Mouse (Mus musculus) activated CD4-positive, CD25-positive, alpha-beta regulatory T cell, adult 4 months (primary cell): ENCODE data around the gene Ten1. TPM values are rescaled to one million over a fixed set of nuclear protein-coding genes. Genes with fewer than 3 reads are reported as not detected.

ENCODE experiments used
- ATAC-seq: one replicate; pipeline ENCODE4 v1.8.0; 2017
- polyA plus RNA-seq, 2 experiments: library from polyadenylated mRNA; unstranded; fragments of 100-300 nt; shearing (Covaris generic); gene quantifications; one replicate each; pipeline ENCODE4 v1.2.1; 2017

Gene Ten1
- polyA plus RNA-seq, 2 experiments from 2014 or later, result 56.1 to 77.2 TPM

DNA sequence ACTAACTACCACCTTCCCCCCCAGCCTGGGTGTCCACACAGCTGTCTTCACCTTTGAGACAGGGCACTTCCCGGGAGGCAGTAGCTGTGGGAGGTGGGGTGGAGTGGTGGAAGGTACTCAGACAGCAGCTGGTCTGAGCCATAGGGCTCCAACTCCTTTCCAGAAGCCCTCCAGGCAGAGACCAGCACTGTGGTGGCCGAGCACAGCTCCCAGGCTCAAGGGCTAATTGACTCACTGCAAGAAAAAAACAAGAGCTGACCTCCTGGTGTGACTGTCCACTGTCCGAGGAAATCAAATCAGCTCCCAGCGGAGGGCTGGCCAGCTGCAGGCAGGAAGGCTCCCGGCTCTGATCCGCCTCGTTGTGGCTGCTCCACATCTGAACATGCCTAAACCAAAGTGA is 41.1 kb downstream of the Ten1 start:
- no peak for ATAC-seq

DNA sequence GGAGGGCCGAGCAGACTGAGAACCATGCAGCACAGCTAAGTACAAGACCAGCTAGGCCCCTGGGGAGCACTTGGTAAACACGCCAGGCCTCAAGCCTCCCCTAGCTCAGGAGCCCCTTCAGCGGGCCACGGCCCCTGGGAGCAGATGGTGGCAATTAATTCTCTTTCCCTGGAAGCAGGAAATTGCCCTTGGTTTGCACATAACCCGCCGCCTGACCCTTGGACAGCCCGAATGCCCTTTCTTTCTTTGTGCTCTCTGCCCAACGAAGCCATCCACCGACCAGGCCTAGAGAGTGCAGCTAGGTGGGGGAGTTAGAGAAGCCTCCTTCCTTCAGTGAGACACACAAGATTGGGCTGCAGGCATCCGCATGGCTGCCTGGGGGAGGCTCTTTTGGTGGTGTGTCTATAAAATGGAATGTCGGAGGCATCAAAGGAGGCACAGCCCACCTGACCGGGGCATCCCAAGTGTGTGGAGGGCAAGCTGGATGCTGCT is 43.1 kb downstream of the Ten1 start:
- ATAC-seq, result no peak

DNA sequence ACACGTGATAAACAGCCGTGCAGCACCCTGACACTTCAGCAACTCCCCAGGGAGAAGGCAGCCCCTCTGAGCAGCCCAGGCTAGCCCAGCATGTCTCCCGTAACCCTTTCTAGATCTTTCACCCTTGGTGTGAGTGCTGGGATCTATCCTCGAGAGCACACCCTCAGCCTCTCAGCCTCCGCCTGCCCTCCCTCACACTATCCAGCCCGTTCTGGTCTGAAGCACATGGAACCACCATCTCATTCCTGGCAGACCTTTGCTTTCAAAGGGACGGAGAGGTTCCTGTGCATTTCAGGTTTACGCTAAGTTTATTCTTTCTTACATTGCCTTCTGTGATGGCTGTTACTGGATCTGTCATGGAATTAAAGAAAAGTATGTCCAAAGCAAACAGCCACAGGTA is 45.9 kb downstream of the Ten1 start:
- no peak for ATAC-seq

DNA sequence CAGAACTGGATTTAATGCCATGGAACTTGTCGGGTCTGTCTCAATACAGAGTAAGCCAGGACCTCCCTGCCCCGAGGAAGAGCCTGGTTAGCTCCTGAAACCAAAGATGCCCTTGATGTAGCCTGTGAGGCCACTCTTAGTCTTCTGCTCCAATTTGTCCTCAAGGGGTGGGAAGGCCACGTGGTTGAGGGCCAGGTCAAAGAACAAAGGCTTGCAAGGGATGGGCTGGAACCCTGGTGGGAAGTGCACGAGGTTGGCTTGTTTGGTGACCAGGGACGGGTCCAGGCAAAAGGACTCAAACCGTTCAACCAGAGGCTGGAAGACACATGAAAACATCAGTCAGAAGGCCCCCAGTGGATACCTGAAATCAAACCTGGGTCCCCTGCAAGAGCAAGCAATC is 47.0 kb downstream of the Ten1 start:
- ATAC-seq, result no peak

DNA sequence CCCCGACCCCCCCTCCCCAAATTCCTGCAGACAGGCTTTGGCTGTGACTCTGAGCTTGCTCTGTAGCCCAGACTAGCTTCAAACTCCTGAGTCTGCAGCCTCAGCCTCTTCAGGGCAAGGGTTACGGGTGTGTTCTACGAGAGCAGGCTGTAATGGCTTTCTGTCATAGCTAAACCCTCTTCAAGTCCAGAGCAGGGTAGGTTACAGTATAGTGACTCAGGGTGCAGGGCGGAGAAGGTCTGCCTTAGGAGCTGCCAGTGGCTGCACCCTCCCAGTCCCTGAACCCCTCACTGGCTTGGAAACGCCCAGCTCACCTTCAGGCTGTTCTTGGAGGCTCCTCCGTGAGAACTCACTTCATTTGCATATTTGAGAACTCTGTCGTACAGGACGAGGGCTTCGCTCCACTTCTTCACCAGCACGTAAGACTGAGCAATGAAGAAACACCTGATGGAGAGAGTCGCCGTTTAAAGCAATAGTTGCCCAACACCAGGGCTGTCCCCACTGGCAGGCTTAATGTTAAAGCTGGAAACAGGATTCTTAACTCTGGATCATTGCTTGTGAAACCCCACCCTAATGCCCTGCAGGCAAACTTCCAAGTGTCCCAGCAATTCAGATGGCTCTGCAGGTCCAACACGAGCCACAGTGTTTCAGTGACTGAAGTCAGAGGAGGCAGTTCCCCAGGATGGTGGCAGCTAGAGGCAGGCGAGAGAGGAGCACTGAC is 49.0 kb downstream of the Ten1 start:
- no peak for ATAC-seq

DNA sequence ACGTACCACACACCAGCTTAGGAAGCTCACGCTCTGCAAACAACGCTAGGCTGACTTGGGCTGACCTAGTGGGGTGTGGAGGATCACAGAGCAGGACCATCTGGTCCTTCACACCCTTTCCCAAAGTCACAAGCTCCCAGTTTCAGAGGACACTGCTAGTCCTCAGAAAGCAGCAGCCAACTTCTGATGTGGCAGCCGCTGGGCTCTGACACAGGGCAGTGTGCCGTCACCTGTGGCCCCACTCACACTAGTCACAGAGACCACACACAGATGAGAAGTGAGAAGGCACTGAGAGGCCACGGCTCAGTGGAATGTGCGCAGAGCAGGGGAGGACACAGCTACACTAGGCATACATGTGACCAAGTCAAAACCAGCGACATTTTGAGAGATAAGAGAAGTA is 52.2 kb downstream of the Ten1 start:
- no peak for ATAC-seq

DNA sequence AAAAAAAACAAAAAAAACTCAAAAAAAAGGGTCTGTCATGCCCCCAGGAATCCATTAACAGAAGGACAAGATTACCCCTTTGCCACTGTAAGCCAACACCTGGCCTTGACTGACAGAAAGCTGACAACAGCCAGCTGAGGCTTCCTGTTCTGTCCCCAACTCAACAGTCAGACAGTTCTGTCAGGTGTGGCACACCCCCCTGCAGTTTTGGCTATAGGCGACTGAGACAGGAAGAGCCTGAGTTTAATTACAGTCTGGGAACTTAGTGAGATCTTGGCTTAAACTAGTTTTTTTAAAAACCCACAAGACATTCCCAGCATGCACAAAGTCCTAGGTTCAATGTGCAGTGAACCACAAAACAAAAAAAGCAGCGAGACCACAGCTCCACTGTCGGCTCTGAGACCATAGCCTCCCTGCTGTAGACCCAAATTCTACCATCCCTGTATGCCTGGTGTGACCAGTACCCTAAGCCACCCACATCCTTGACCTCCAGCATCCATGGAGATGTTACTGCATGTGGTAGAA is 54.5 kb downstream of the Ten1 start:
- no peak for ATAC-seq

DNA sequence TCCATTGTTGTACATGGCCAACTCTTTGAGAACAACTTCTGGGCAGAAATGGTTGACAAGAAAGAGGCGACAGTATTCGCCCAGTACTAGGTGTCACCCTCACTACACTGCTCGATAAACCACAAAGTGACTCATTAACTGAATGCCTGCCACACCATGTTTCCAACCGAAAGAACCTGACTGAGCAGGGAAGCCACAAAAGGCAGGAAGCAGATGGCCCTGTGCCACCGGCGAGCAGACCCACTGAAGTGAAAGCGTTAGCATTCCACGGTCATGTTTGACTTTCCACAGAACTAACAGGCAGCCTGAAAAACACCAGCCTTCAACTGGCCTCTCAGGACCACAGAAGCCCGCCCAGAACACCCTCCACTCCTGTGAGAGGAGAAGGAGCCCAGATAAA is 56.0 kb downstream of the Ten1 start:
- peak; percentile 75 for ATAC-seq

DNA sequence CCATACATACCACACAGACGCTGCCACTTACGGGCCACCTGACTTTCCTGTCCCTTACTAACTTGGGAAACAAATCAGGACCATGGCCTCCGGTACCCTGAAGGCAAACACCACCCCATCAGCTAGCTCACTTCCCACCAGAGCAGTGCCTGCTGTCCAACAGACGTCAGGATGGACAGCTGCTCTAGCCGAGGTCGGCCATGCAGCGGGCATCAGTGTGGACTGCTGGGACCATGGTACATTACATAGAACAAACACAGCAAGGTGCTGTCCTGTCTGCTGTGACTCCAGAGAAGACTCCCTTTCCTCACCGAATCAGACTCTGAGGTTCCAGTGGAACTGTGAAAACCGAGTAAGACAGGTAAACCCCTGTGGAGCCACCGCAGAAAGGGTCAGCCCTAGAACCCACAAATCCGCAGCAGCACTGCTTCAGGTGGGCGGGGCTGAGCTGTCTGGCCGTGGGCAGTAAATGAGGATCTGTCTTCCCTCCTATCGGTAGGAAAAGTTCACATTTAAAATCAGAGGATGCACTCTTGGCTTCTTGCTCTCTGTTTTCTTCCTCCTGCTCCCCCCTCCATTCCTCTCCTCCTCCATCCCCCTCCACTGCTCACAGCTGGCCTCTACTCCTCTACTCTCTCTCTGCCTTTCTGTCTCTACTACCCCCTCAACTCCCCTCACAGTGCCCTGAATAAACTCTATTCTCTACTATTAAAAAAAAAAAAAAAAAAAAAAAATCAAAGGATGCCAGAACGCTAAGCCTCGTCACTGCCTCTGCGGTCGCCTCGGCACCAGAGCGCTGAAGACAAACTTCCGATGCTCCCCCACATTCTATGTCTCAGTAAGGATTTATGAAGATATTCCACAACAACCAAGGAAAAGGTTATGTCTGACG is 56.7 kb downstream of the Ten1 start:
- ATAC-seq, result peak; percentile 55

DNA sequence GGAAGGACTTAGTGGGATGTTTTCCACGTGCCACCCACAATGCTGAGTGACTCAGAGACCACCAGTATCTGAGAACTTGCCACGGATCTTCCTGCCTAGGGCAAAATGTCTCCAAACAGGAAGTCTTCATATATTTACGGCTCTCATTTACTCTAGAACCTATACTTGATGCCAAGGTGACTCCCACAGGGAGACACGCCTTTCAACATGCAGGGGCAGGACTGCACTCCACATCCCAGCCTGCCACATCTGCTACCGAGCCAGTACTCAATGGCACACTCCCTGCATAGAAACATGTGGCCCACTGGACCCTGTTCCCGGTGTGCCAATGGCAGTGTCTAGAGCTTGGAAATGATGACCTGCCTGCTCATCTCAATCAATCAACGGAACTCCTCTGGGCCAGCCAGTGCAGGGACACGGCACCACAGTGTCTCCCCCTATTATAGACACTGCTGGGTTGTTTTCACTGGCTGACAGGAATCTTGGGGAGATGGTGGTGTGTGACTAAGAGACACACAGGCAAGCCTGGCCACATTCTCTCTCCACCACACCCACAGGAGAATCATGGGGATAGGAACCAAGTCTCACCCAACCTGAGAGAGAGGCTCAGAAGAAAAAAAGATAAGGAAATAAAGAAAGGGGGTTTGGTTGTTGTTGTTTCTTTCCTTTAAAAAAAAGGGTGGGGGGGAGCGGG is 57.5 kb downstream of the Ten1 start:
- ATAC-seq, result peak; percentile 53

DNA sequence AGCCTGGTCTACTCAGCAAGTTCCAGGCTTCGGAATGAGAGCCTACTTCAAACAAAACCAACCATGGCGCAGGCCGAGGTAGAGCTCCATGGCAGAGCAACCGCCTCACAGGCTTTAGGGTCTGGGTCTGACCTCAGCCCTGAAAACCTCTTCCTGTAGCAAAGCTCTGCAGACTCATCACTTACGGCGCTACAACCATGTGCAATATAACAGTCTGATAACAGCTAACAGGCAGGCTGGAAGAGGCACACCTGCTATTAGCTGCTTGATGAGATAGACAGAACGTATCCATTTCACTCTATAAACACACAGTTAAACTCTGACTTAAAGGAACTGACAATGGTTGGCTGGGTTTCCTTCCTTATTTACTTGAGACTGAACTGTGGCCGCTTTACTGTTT is 60.8 kb downstream of the Ten1 start:
- ATAC-seq, result no peak

DNA sequence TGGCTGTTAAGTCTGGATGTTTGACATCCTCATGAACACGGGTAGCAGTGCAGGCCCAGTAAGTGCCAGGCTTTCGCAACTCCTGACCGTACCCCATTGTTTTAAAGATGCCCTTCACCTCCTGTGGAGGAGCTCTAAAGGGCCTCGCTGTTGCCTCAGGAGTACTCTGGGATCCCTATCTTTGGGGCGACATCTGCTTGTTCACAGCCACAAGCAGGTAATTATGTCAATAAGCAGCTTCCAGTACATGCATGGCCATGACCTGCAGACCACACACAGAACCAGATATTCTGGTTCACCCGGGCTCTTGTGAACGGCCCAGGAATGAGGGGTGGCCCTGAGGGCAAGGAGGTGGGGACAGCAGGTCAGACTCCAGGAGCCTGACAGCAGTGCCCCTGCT is 61.6 kb downstream of the Ten1 start:
- ATAC-seq, result no peak

Other genes starting within 250 kb of the Ten1 start
- not detected for gene Itgb4, start 224.1 kb upstream of the Ten1 start, polyA plus RNA-seq
- 10 to 100 TPM; 23.0 to 25.3 TPM for gene Galk1, start 186.1 kb upstream of the Ten1 start, polyA plus RNA-seq
- gene H3f3b, start 170.9 kb upstream of the Ten1 start, polyA plus RNA-seq, result 1,000 to 10,000 TPM; 1,520 to 1,873 TPM
- gene Unk, start 168.5 kb upstream of the Ten1 start, polyA plus RNA-seq, result 10 to 100 TPM; 10.4 to 12.3 TPM
- gene Unc13d, start 120.9 kb upstream of the Ten1 start, polyA plus RNA-seq, result 100 to 1,000 TPM in 1 of 2 experiments, 10 to 100 TPM in 1; 68.6 to 116 TPM
- 100 to 1,000 TPM in 1 of 2 experiments, 10 to 100 TPM in 1; 85.4 to 142 TPM for gene Wbp2, start 111.9 kb upstream of the Ten1 start, polyA plus RNA-seq
- gene Trim47, start 71.6 kb upstream of the Ten1 start, polyA plus RNA-seq, result not detected
- gene Trim65, start 67.7 kb upstream of the Ten1 start, polyA plus RNA-seq, result 10 to 100 TPM; 10.7 to 11.9 TPM
- 10 to 100 TPM; 17.9 to 25.8 TPM for gene Mrpl38, start 60.0 kb upstream of the Ten1 start, polyA plus RNA-seq
- gene Fbf1, start 30.7 kb upstream of the Ten1 start, polyA plus RNA-seq, result 1 to 10 TPM; 2.1 to 3.4 TPM
- 10 to 100 TPM; 10.0 to 11.7 TPM for gene Acox1, start 190 bp downstream of the Ten1 start, polyA plus RNA-seq
- gene Evpl, start 39.2 kb downstream of the Ten1 start, polyA plus RNA-seq, result not detected
- gene Srp68, start 75.4 kb downstream of the Ten1 start, polyA plus RNA-seq, result 10 to 100 TPM; 33.1 to 42.4 TPM
- gene Galr2, start 82.1 kb downstream of the Ten1 start, polyA plus RNA-seq, result not detected
- 10 to 100 TPM; 49.2 to 80.4 TPM for gene Exoc7, start 108.4 kb downstream of the Ten1 start, polyA plus RNA-seq
- not detected for gene Foxj1, start 136.5 kb downstream of the Ten1 start, polyA plus RNA-seq
- gene Rnf157, start 214.2 kb downstream of the Ten1 start, polyA plus RNA-seq, result 1 to 10 TPM; 6.6 to 6.9 TPM
- gene Ubald2, start 235.2 kb downstream of the Ten1 start, polyA plus RNA-seq, result 10 to 100 TPM; 13.7 to 15.0 TPM